Mouse (Mus musculus): ENCODE data around the gene Farp2.
"Not testable (repeated sequence)": the region's sequence is repeated elsewhere in the genome, so short reads cannot be mapped to it uniquely, and the experiment has no call there.

Gene Farp2

GRCm38 (mm10) chr1:93511585-93512350 is at the start of gene Farp2:
Gene Farp2 (plus strand): TSS chr1:93512079.
- no peak for DNase-seq (ENCODE audit: low read depth)

DNA sequence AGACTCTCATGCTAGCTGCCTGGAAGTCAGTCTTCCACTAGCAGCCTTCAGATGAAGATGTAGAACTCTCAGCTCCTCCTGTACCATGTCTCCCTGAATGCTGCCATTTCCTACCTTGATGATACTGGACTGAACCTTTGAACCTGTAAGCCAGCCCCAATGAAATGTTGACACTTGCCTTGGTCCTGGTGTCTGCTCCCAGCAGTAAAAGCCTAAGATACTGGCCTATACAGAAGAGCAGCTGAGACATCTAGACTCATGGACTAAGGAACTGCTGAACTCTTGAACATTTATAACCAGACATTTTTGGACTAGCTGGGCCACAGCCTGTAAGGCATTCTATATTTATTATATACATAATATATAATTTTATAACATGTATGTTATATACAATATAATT is 46.8 kb upstream of the Farp2 start:
- DNase-seq (ENCODE audit: low read depth): no peak

GRCm38 (mm10) chr1:93465746-93466145 is 46.1 kb upstream of the Farp2 start:
- no peak for DNase-seq (ENCODE audit: low read depth)

DNA sequence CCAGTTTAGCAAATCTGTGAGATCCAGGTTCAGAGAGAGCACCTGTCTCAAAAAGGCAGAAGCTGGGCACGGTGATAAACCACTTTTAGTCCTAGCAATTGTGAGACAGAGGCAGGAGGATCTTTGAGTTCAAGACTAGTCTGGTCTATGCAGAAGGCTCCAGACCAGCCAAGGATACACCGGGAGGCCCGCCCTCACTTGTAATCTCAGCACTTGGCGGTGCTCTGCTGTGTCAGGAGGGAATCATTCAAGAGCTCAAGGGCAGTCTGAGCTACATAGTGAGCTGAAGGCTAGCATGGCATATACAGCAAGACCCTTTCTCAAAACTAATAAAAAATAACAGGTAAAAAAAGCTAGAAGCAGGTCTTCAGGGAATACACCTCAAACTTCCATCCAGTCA is 43.3 kb upstream of the Farp2 start:
- no peak for DNase-seq (ENCODE audit: low read depth)

- DNase-seq (ENCODE audit: low read depth): peak; percentile 42
These were observed 36.2 kb upstream of the Farp2 start for GRCm38 (mm10) chr1:93475694-93476093.

GRCm38 (mm10) chr1:93477758-93478585 is 33.9 kb upstream of the Farp2 start:
- DNase-seq (ENCODE audit: low read depth): peak; percentile 99

GRCm38 (mm10) chr1:93478586-93479475 is 33.0 kb upstream of the Farp2 start, which contains the start of gene Hdlbp:
Gene Hdlbp (minus strand): TSS chr1:93478815.
- peak; percentile 99 for DNase-seq (ENCODE audit: low read depth)

- peak; percentile 66 for DNase-seq (ENCODE audit: low read depth)
These were observed 32.3 kb upstream of the Farp2 start for GRCm38 (mm10) chr1:93479476-93480083.

DNA sequence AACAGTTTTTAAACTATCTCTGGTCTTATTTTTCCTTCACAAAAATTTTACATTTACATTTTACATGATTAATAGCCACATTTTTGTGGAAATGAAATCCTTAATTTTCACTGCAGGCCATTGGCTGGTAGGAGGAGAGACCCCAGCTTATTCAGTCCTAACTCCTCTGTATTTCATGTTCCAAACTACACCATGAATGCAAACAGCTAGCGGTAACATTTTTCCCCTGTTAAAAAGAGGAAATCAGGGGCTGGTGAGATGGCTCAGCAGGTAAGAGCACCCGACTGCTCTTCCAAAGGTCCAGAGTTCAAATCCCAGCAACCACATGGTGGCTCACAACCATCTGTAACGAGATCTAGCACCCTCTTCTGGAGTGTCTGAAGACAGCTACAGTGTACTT is 25.6 kb upstream of the Farp2 start:
- not testable (repeated sequence) for DNase-seq (ENCODE audit: low read depth)

DNA sequence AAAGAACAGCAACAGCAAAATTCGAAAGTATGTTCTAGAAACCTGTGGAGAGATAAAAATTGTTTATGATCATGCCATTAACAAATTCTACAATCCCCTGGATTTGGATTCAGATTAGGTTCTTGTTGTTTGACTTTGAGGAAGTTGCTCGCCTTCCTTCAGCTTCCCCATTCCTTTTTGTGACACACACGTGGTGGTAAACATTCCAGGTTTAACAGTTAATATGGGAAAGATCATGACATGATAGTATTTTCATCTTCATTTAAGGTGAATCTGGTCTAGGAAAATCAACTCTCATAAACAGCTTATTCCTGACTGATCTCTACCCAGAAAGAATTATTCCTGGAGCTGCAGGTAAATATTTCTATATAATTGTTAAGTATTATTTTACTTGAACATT is 16.6 kb upstream of the Farp2 start:
- no peak for DNase-seq (ENCODE audit: low read depth)

DNA sequence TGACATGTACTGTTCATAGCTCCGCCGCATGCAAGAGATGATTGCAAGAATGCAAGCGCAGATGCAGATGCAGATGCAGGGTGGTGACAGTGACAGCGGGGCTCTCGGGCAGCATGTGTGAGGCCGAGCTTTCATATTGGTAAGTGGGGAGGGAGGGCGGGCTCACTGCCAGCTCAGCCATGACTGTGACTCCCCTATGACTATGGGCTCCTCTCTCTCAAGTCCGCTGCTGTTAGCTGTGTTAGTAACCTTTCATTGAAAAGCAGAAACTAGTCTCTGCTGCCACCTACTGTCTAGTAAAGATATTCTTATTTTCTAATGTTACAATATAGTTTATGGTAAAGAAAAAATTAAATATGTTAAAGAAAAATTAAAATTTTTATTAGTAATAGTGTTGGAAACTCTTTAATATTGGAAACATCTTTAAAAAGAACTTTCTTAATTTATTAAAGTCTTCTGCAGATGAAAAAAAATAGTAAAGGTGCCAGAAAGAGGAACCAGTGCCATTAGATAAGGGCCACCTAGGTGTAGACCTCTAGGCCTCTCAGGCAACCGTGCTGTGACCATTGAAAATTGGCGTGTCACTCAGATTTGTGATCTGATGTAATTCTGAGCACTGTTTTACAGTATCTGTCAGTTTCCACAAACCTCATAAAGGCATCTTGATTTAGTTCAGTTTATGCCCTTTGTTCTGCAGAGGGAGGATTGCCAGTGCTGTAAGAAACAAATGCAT is 4.8 kb upstream of the Farp2 start:
- peak; percentile 78 for DNase-seq (ENCODE audit: low read depth)

GRCm38 (mm10) chr1:93508576-93508975 is 3.3 kb upstream of the Farp2 start:
- DNase-seq (ENCODE audit: low read depth): not testable (repeated sequence)

- DNase-seq (ENCODE audit: low read depth): no peak
These were observed 442 bp downstream of the Farp2 start for GRCm38 (mm10) chr1:93512351-93512690.

GRCm38 (mm10) chr1:93513221-93513620 is 1.3 kb downstream of the Farp2 start:
- DNase-seq (ENCODE audit: low read depth): no peak

GRCm38 (mm10) chr1:93521491-93521890 is 9.6 kb downstream of the Farp2 start:
- DNase-seq (ENCODE audit: low read depth): no peak

DNA sequence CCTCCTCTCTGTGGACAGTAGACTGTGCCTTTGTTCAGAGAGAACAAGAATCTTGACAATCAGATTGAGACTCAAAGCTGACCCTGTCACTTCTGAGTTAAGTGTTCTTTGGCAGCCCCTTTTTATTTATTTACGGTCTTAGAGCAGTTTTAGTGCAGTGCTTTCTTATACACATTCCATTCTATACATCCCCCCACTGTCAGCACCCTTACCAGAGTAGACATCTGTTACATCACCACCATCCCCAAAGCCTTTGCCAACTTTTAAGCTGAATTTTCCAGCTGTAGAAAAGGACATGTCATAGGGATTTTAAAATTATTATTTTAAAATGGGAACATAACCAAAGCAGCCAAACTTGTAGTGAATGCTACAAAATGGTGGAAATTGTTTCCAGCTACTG is 10.4 kb downstream of the Farp2 start:
- DNase-seq (ENCODE audit: low read depth): no peak

GRCm38 (mm10) chr1:93529801-93530200 is 17.9 kb downstream of the Farp2 start:
- no peak for DNase-seq (ENCODE audit: low read depth)

DNA sequence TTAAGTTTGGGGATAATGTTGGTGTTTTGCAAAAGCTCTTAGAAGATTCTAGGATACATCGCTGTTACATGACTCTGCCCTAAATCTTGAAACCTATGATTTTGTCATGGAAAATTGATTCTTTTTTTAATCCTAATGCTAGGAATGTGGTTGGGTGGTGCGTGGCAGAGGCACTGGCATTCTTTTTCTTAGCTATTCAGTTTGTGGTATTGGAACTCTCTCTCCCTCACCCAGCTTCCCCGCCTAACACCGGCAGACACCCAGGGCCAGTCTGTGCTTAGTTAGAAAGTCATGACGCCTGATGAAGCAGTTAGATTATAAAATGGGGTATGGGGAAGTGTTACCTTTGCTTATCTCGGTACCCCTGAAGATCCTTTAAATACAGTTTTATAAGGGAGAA is 25.3 kb downstream of the Farp2 start:
- no peak for DNase-seq (ENCODE audit: low read depth)

- no peak for DNase-seq (ENCODE audit: low read depth)
These were observed 31.3 kb downstream of the Farp2 start for GRCm38 (mm10) chr1:93543196-93543595.

GRCm38 (mm10) chr1:93547286-93547685 is 35.4 kb downstream of the Farp2 start:
- no peak for DNase-seq (ENCODE audit: low read depth)

- peak; percentile 23 for DNase-seq (ENCODE audit: low read depth)
These were observed 39.5 kb downstream of the Farp2 start for GRCm38 (mm10) chr1:93551427-93551826.

All from 416B (cell line).